Mouse (Mus musculus): ENCODE measurements around the gene Tnni3k.

GRCm38 (mm10) chr3:154834373-154834772, 220.8 kb downstream of the Tnni3k start:
- TF ChIP-seq POLR2A (IDR thresholded peaks at IDR 0.05; ENCODE audit: borderline replicate concordance, extremely low read depth, low read depth, low read length) = no peak
- TF ChIP-seq CTCF (IDR thresholded peaks at IDR 0.05; ENCODE audit: insufficient read depth, low read length) = no peak

Measured in lung, adult 2 months (tissue).